Mouse (Mus musculus): ENCODE measurements around the gene Hhat.

DNA sequence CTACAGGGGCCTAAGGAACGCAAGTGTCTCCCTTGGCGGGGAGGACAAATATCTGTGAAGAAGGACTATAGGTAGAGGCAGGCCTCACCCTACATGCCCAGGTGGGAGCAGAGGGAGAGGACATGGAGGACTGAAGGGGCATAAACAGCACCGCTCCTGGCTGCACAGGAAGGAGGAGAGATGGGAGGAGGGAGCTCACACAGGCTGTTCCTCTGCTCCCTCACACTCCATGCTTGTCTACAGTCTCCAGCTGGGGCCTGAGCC lies 25.9 kb upstream of the Hhat start:
- no peak for TF ChIP-seq ZC3H11A (IDR thresholded peaks at IDR 0.05; ENCODE audit: borderline replicate concordance, low read depth, low read length)
- no peak for TF ChIP-seq MAFK (IDR thresholded peaks at IDR 0.05; ENCODE audit: insufficient read depth, low read depth, low read length)
- TF ChIP-seq CHD2 (IDR thresholded peaks at IDR 0.05; ENCODE audit: low read depth, low read length), result no peak
- TF ChIP-seq ZNF384 (IDR thresholded peaks at IDR 0.05; ENCODE audit: low read depth, low read length), result no peak
- TF ChIP-seq HCFC1 (IDR thresholded peaks at IDR 0.05; ENCODE audit: borderline replicate concordance, insufficient read depth, low read length), result no peak
